Mouse (Mus musculus) midbrain, embryonic 14.5 days (tissue): Measurements from ENCODE around the gene Ddx54. TPM values are rescaled to one million over a fixed set of nuclear protein-coding genes. Genes with fewer than 3 reads are reported as not detected.

Source experiments
- ATAC-seq: fragments of 200-750 bp; cut with Nextera tagmentation; 2 replicates; pipeline ENCODE4 v1.8.0; 2017; ENCODE audit warnings: moderate number of reproducible peaks, moderate library complexity; ENCODE audit not compliant: low FRiP score, low TSS enrichment
- DNase-seq: peaks from one replicate; pipeline ENCODE4 v3.0.0-alpha.2; 2015
- H3K27ac ChIP-seq: fragments of 300-500 bp; sonication (generic); replicated peaks from 2 replicates; pipeline ENCODE4 v1.5.1; 2014; ENCODE audit warnings: mild to moderate bottlenecking, low read depth, low read length, moderate library complexity
- H3K27me3 ChIP-seq: fragments of 300-500 bp; sonication (generic); 2 replicates; pipeline ENCODE4 v1.6.1; 2014; ENCODE audit warnings: low read length, control low read depth, mixed read lengths; ENCODE audit not compliant: control insufficient read depth, insufficient read depth
- H3K36me3 ChIP-seq: fragments of 300-500 bp; sonication (generic); 2 replicates; pipeline ENCODE4 v1.6.1; 2014; ENCODE audit warnings: low read length, control low read depth; ENCODE audit not compliant: control insufficient read depth, insufficient read depth
- H3K4me1 ChIP-seq: fragments of 300-500 bp; sonication (generic); 2 replicates; pipeline ENCODE4 v1.6.1; 2014; ENCODE audit warnings: mild to moderate bottlenecking, antibody characterized with exemption, low read length, control low read depth; ENCODE audit not compliant: control insufficient read depth, insufficient read depth
- H3K4me2 ChIP-seq: fragments of 300-500 bp; sonication (generic); 2 replicates; pipeline ENCODE4 v1.6.1; 2014; ENCODE audit warnings: mild to moderate bottlenecking, low read length, moderate library complexity
- H3K4me3 ChIP-seq: fragments of 300-500 bp; sonication (generic); replicated peaks from 2 replicates; pipeline ENCODE4 v1.5.1; 2014; ENCODE audit warnings: low read depth, low read length
- H3K9ac ChIP-seq: fragments of 300-500 bp; sonication (generic); replicated peaks from 2 replicates; pipeline ENCODE4 v1.6.1; 2014; ENCODE audit warnings: mild to moderate bottlenecking, low read length, moderate library complexity
- H3K9me3 ChIP-seq: fragments of 300-500 bp; sonication (generic); 2 replicates; pipeline ENCODE4 v1.6.1; 2016; ENCODE audit warnings: low read length, control low read depth, mixed read lengths; ENCODE audit not compliant: control insufficient read depth
- WGBS: fragments of 180-500 bp; shearing (Covaris S2); extraction: QIAGEN DNeasy Blood & Tissue Kit; methylation state at CpG from one replicate; pipeline ENCODE4 v1.1.7; 2014; 5-methylcytosine and 5-hydroxymethylcytosine counted together
- polyA plus RNA-seq: library from polyadenylated mRNA; unstranded; fragments of >200 nt; fragmentation: Nextera tagmentation; extraction: Ambion mirVana; gene quantifications from 2 replicates; pipeline ENCODE4 v1.2.1, GENCODE M21; 2014

The Ddx54 gene
- polyA plus RNA-seq, 1 experiment from 2014 or later = 31.9 TPM

DNA sequence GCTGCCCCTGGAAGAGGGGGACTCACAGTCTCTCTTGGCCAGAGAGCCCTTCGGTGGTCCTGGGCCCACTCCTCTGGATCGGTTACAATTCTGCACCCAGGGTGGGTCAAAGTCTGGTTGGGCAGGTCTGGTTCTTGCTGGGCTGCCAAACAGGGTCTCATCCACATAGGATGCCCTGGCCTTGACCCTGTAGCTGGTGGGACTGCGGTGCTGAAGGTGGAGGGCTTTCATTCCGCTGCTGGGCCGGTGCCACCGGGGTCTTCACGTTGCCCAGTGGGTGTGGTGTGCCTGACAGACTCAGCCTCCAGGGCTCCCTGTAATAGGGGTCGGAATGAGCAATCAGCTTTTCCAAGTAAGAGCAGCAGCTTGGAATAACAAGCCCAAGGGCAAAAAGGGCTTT lies 1.1 kb upstream of the Ddx54 start:
- ATAC-seq = no peak

DNA sequence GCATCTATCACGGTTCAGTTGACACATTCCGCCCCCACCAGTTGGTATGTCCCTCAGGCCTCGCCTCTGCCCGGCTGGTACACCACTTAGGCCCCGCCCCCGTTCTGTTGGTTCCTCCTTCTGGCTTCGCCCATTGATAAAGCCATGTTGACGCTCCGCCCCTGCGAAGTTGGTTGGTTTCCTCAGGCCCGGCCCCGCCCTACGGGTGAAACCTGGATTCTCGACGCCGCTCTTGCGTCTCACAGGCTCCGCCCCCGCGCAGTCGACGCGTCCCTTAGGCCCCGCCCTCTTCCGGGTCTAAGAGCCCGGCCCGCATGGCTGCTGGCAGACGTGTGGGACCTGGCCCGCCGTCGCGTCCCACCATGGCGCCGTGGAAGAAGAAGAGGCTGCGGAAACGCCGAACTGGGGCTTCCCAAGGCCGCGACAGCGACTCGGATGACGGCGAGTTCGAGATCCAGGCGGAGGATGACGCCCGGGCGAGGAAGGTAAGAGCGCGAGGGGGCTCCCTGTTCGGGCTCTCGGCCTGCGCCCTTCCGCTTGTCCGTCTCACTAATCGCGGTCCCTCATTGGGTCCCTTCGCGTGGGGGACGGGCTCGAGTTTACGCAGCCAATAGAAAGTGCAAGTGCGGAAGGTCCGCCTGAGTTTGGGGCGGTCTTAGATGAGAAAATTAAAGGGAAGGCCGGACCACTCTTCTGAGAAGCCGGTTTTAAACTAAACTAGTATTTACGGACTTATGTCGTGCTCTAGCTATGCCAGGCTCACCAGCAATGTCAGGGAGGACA lies 474 bp downstream of the Ddx54 start:
- H3K9me3 ChIP-seq = no peaks in the 10 kb centered on the region
- peak overlapping the region; percentile 59 for H3K9ac ChIP-seq

More for the DNA sequence above, 1.1 kb upstream of the Ddx54 start:
- H3K27me3 ChIP-seq = no peaks in the 10 kb centered on the region
- H3K4me3 ChIP-seq = peak overlapping the region; percentile 68
- H3K36me3 ChIP-seq = peaks cover 7% of the 10 kb centered on the region; the same call in 1 of the 2 replicates
- peak overlapping the region; percentile 57 for H3K9ac ChIP-seq
- peak overlapping the region; percentile 85 for H3K4me2 ChIP-seq
- no peak for DNase-seq
- H3K4me1 ChIP-seq = peaks cover 14% of the 10 kb centered on the region
- H3K27ac ChIP-seq = 0 out of 2 replicates have a peak overlapping the region, but pooled peaks have one; percentile 8
- WGBS = 52% methylated on average over 8 of the region's 8 CpGs
- no peaks in the 10 kb centered on the region for H3K9me3 ChIP-seq

DNA sequence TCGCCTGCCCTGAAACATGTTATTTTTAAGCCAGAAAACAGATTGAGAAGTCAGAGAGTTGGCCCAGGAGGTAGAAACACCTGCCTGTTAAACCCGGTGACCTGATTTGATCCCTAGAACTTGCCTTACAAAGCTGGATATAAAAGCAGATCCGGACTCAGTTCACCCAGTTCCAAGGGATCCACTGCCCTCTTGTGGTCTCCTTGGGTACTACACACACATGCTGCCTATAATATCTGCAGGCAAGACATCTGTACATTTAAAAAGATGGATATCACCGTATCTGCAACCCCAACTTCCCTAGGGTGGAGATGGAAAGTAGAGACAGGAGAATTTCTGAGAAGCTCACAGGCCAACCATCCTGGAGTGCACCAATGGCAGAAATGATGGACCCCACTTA lies 3.4 kb downstream of the Ddx54 start:
- Histone ChIP-seq H3K36me3 (peaks cover 41% of the 10 kb centered on the region), H3K4me3 (no peak overlapping the region), H3K4me2 (no peak overlapping the region), H3K27me3 (no peaks in the 10 kb centered on the region), H3K9ac (no peak overlapping the region), H3K4me1 (peaks cover 14% of the 10 kb centered on the region), H3K27ac (no peak overlapping the region), H3K9me3 (no peaks in the 10 kb centered on the region)
- WGBS = 96% methylated on average over 4 of the region's 4 CpGs
- DNase-seq = peak; percentile 50
- ATAC-seq = no peak

More for the DNA sequence above, 474 bp downstream of the Ddx54 start:
- H3K4me1 ChIP-seq = peaks cover 14% of the 10 kb centered on the region
- DNase-seq = peak; percentile 100
- peak; percentile 95 for ATAC-seq
- peak overlapping the region; percentile 85 for H3K4me2 ChIP-seq
- H3K27me3 ChIP-seq = no peaks in the 10 kb centered on the region
- peak overlapping the region; percentile 85 for H3K27ac ChIP-seq
- peak overlapping the region; percentile 68 for H3K4me3 ChIP-seq
- peaks cover 21% of the 10 kb centered on the region for H3K36me3 ChIP-seq
- WGBS = under 1% methylated on average over 69 of the region's 69 CpGs

DNA sequence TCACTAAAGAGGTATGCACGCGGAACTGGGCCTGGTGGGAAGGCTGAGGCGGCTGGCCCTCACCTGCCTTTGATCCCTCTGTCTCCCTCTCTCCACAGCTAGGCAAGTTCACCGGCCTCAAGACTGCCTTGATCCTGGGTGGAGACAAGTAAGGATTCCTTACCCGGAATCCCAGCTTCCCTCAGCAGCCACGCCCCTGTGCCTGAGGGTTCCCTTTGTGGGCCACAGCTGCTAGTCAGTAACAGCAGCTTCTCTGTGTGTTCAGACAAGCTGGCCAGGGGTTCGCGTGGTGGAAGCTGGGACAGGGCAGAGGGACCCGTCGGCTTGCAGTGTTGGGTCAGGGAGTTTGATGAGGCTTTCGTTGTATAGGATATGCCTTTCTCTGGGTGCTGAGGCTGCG lies 6.2 kb downstream of the Ddx54 start:
- no peak for DNase-seq
- no peak overlapping the region for H3K9ac ChIP-seq
- H3K27me3 ChIP-seq = no peaks in the 10 kb centered on the region
- WGBS = 93% methylated on average over 12 of the region's 12 CpGs
- no peak overlapping the region for H3K4me3 ChIP-seq
- 0 out of 2 replicates have a peak, but pooled peaks cover 2% of the 10 kb centered on the region for H3K4me1 ChIP-seq
- no peak overlapping the region for H3K27ac ChIP-seq
- peaks cover 64% of the 10 kb centered on the region for H3K36me3 ChIP-seq
- H3K4me2 ChIP-seq = no peak overlapping the region
- H3K9me3 ChIP-seq = no peaks in the 10 kb centered on the region
- ATAC-seq = no peak

DNA sequence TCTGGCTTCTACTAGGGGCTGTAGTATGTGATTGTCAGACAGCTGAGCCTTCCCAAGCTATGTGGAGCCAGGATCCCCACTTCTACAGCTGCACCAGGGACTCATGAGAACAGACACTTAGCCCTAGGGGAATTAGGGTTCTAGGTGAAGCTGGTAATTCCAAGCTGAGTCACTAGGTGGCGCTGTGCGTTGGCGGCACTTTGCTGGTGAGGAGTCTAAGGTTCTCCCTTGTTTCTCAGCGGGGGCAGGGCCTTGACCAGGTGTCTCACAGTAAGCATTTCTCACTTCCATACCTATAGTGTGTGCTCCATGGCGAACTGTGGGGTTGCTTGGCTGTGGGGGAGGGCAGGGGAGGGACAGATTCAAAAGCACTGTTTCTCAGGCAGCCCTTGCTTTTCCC lies 6.7 kb downstream of the Ddx54 start:
- Histone ChIP-seq H3K4me1 (no peaks in the 10 kb centered on the region), H3K9ac (no peak overlapping the region), H3K4me3 (no peak overlapping the region), H3K4me2 (no peak overlapping the region), H3K27ac (no peak overlapping the region), H3K27me3 (no peaks in the 10 kb centered on the region), H3K36me3 (peaks cover 69% of the 10 kb centered on the region), H3K9me3 (no peaks in the 10 kb centered on the region)
- no peak for ATAC-seq
- WGBS = 14% methylated on average over 5 of the region's 5 CpGs
- peak; percentile 69 for DNase-seq

DNA sequence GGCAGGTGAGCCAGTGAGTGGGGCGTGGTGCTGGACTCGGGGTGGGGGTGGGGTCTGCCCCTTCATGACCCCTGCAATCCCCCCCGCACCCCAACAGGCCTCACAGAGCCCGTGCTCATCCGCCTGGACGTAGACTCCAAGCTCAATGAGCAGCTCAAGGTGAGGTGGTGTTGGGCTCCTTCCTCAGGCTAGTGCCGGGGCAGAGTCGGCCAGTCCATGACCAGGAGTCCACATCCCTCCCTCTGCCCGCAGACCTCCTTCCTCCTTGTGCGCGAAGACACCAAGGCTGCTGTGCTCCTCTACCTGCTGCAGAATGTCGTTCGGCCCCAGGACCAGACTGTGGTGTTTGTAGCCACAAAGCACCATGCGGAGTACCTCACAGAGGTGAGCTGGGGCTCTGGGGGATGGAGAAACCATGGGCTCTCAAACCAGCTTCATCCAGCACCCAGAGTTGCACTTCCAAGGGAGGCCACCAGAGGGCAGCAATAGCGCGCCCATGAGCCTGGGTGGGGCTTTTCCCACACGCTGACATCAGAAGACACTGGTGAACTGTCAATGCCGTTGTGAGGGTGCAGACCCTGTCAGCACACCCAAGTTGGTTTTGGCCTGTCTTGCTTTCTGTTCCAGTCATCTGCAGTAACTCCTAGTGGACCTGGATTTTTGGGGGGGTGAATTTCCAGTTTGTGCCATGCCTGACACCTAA lies 8.0 kb downstream of the Ddx54 start:
- Histone ChIP-seq H3K4me1 (no peaks in the 10 kb centered on the region), H3K36me3 (peaks cover 82% of the 10 kb centered on the region), H3K9me3 (no peaks in the 10 kb centered on the region), H3K4me2 (no peak overlapping the region), H3K27ac (no peak overlapping the region), H3K4me3 (no peak overlapping the region), H3K9ac (no peak overlapping the region), H3K27me3 (no peaks in the 10 kb centered on the region)
- ATAC-seq (no peak), DNase-seq (peak; percentile 89)
- WGBS = 71% methylated on average over 18 of the region's 18 CpGs

DNA sequence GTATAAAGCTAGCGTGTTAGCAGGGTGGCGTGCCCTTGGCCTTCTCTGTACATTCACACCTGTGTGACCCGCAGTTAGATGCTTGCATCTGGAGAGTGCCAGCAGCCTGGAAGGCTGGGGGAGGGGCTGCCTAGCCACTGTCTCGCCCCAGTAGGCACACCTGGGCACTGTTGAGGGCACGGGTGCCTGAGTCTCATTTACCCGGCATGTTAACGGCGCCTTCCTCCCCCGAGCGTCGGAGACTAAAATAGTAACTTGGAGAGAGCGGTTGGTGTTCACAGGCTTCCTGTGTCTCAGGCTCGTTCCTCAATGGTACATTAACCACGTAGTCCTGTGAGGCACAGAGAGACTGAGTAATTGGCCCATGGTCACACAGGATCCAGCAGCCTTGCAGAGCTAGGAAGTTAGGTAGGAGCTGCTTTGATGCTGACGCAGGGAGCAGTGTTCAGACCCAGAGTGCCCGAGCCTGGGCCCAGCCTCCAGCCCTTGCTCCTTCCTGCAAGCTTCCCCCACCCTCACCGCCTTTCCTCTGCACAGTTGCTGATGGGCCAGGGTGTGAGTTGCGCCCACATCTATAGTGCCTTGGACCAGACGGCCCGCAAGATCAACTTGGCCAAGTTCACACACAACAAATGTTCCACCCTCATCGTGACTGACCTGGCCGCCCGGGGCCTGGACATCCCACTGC lies 8.7 kb downstream of the Ddx54 start:
- H3K27ac ChIP-seq = no peak overlapping the region

DNA sequence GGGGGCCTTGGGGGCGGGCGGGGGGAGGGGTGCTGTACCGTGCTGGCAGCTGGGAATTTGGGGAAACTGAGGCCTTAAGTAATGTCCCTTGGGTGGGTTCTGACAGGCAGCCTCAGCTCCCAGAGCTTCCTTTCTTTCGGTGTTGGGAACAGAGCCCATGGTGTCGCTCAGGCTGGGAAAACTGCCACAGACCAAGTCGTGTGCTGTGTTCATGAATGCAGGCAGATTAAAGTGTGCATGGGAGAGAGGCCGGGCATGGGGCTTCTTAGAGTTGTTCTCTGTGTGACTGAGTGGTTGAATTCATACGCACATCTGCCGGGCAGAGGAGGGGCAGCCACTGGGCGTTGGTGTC lies 9.3 kb downstream of the Ddx54 start:
- 91% methylated on average over 10 of the region's 10 CpGs for WGBS
- H3K4me2 ChIP-seq = no peak overlapping the region
- DNase-seq = no peak
- no peak for ATAC-seq
- no peak overlapping the region for H3K4me3 ChIP-seq
- H3K27me3 ChIP-seq = no peaks in the 10 kb centered on the region
- peaks cover 90% of the 10 kb centered on the region for H3K36me3 ChIP-seq
- H3K9ac ChIP-seq = no peak overlapping the region
- no peaks in the 10 kb centered on the region for H3K4me1 ChIP-seq
- no peaks in the 10 kb centered on the region for H3K9me3 ChIP-seq
- no peak overlapping the region for H3K27ac ChIP-seq

More for the DNA sequence above, 8.7 kb downstream of the Ddx54 start:
- Histone ChIP-seq H3K36me3 (peaks cover 89% of the 10 kb centered on the region), H3K27me3 (no peaks in the 10 kb centered on the region), H3K9ac (no peak overlapping the region), H3K4me1 (no peaks in the 10 kb centered on the region), H3K9me3 (no peaks in the 10 kb centered on the region), H3K4me2 (no peak overlapping the region), H3K4me3 (no peak overlapping the region)
- 96% methylated on average over 23 of the region's 23 CpGs for WGBS
- peak; percentile 35; the same call in 1 of the 2 replicates for ATAC-seq
- DNase-seq = no peak
